Mouse (Mus musculus) heart, embryonic 14.5 days (tissue): ENCODE data around the gene Tmem144. TPM values are rescaled to one million over a fixed set of nuclear protein-coding genes. Genes with fewer than 3 reads are reported as not detected.

Experiments used
- ATAC-seq: fragments of 200-750 bp; cut with Nextera tagmentation; 2 replicates; pipeline ENCODE4 v1.8.0; 2017; ENCODE audit warnings: low read depth, moderate TSS enrichment; ENCODE audit not compliant: insufficient number of reproducible peaks, insufficient read depth, low FRiP score
- H3K27ac ChIP-seq, 2 experiments: fragments of 200-500 bp in 1 of 2; fragments of 300-500 bp in 1 of 2; sonication (generic) in 1 of 2; replicated peaks in 1 of 2; 2 replicates each; pipeline ENCODE4 v1.5.1; 2012 to 2014; ENCODE audit warnings: low read depth in 2 of 2, low read length in 2 of 2, control low read depth in 1 of 2, mild to moderate bottlenecking in 1 of 2, mixed read lengths in 1 of 2; ENCODE audit not compliant: control insufficient read depth in 1 of 2, insufficient read depth in 1 of 2
- H3K27me3 ChIP-seq: fragments of 300-500 bp; sonication (generic); 2 replicates; pipeline ENCODE4 v1.6.1; 2014; ENCODE audit warnings: mild to moderate bottlenecking, low read length, control low read depth; ENCODE audit not compliant: control insufficient read depth, insufficient read depth
- H3K36me3 ChIP-seq: fragments of 300-500 bp; sonication (generic); 2 replicates; pipeline ENCODE4 v1.6.1; 2014; ENCODE audit warnings: mild to moderate bottlenecking, control low read depth, low read length, mixed read lengths; ENCODE audit not compliant: control insufficient read depth, insufficient read depth
- H3K4me1 ChIP-seq, 2 experiments: fragments of 200-500 bp in 1 of 2; fragments of 300-500 bp in 1 of 2; sonication (generic) in 1 of 2; 2 replicates each; pipeline ENCODE4 v1.6.1; 2012 to 2014; ENCODE audit warnings: low read length in 2 of 2, control low read depth in 1 of 2, mixed read lengths in 1 of 2; ENCODE audit not compliant: control insufficient read depth in 2 of 2, insufficient read depth in 2 of 2
- H3K4me2 ChIP-seq: fragments of 300-500 bp; sonication (generic); 2 replicates; pipeline ENCODE4 v1.6.1; 2014; ENCODE audit warnings: mild to moderate bottlenecking, low read length
- H3K4me3 ChIP-seq, 2 experiments: fragments of 200-500 bp in 1 of 2; fragments of 300-500 bp in 1 of 2; sonication (generic) in 1 of 2; 2 replicates each; pipeline ENCODE4 v1.5.1; 2012 to 2014; ENCODE audit warnings: low read length in 2 of 2, mild to moderate bottlenecking in 2 of 2, control low read depth in 1 of 2, low read depth in 1 of 2, moderate library complexity in 1 of 2; ENCODE audit not compliant: control insufficient read depth in 1 of 2, insufficient read depth in 1 of 2
- H3K9ac ChIP-seq: fragments of 300-500 bp; sonication (generic); 2 replicates; pipeline ENCODE4 v1.6.1; 2014; ENCODE audit warnings: mild to moderate bottlenecking, low read length
- H3K9me3 ChIP-seq: fragments of 300-500 bp; sonication (generic); 2 replicates; pipeline ENCODE4 v1.6.1; 2016; ENCODE audit warnings: low read length, control low read depth; ENCODE audit not compliant: control insufficient read depth
- WGBS: fragments of 180-500 bp; shearing (Covaris S2); extraction: QIAGEN DNeasy Blood & Tissue Kit; methylation state at CpG from one replicate; pipeline ENCODE4 v1.1.7; 2014; 5-methylcytosine and 5-hydroxymethylcytosine counted together
- polyA plus RNA-seq: library from polyadenylated mRNA; unstranded; fragments of >200 nt; fragmentation: Nextera tagmentation; extraction: Ambion mirVana; gene quantifications from 2 replicates; pipeline ENCODE4 v1.2.1, GENCODE M21; 2014

The Tmem144 gene
- polyA plus RNA-seq, 1 experiment from 2014 or later: 16.2 TPM

- H3K27me3 ChIP-seq: no peaks in the 10 kb centered on the region
- H3K36me3 ChIP-seq: no peaks in the 10 kb centered on the region
- H3K9me3 ChIP-seq: no peaks in the 10 kb centered on the region
- H3K27ac ChIP-seq: no peak overlapping the region
- WGBS: 51% methylated on average over 2 of the region's 2 CpGs
- H3K4me1 ChIP-seq: peaks cover 13 to 27% of the 10 kb centered on the region in 2 experiments
- no peak overlapping the region for H3K9ac ChIP-seq
- no peak for ATAC-seq
- H3K4me3 ChIP-seq: no peak overlapping the region
- H3K4me2 ChIP-seq: no peak overlapping the region
These were observed 29.1 kb upstream of the Tmem144 start for GRCm38 (mm10) chr3:79881645-79882044.

- peak overlapping the region; percentile 3 to 16; a peak in 1 of 4 replicates for H3K4me3 ChIP-seq
- no peaks in the 10 kb centered on the region for H3K27me3 ChIP-seq
- ATAC-seq: no peak
- H3K4me2 ChIP-seq: peak overlapping the region; percentile 54
- H3K9ac ChIP-seq: peak overlapping the region; percentile 59; the same call in 1 of the 2 replicates
- no peaks in the 10 kb centered on the region for H3K9me3 ChIP-seq
- WGBS: 27% methylated on average over 9 of the region's 9 CpGs
- H3K36me3 ChIP-seq: no peaks in the 10 kb centered on the region
- H3K4me1 ChIP-seq: peaks cover 8 to 20% of the 10 kb centered on the region in 2 experiments
- peak overlapping the region; percentile 29 to 41; a peak in 2 of 4 replicates for H3K27ac ChIP-seq
These were observed 26.7 kb upstream of the Tmem144 start for GRCm38 (mm10) chr3:79879246-79879645.

- Histone ChIP-seq H3K9me3 (no peaks in the 10 kb centered on the region), H3K4me1 (peaks cover 6 to 15% of the 10 kb centered on the region in 2 experiments), H3K9ac (no peak overlapping the region), H3K4me3 (no peak overlapping the region), H3K36me3 (no peaks in the 10 kb centered on the region), H3K27ac (no peak overlapping the region), H3K27me3 (no peaks in the 10 kb centered on the region), H3K4me2 (0 out of 2 replicates have a peak overlapping the region, but pooled peaks have one; percentile 54)
- no peak for ATAC-seq
- WGBS: 72% methylated on average over 3 of the region's 3 CpGs
These were observed 25.8 kb upstream of the Tmem144 start for GRCm38 (mm10) chr3:79878350-79878749.

- Histone ChIP-seq H3K4me3 (no peak overlapping the region), H3K27me3 (no peaks in the 10 kb centered on the region), H3K4me1 (peaks cover 6 to 13% of the 10 kb centered on the region in 2 experiments), H3K36me3 (no peaks in the 10 kb centered on the region), H3K4me2 (no peak overlapping the region), H3K27ac (no peak overlapping the region), H3K9me3 (no peaks in the 10 kb centered on the region), H3K9ac (no peak overlapping the region)
- WGBS: 87% methylated on average over 5 of the region's 5 CpGs
- no peak for ATAC-seq
These were observed 22.9 kb upstream of the Tmem144 start for GRCm38 (mm10) chr3:79875471-79875870.

DNA sequence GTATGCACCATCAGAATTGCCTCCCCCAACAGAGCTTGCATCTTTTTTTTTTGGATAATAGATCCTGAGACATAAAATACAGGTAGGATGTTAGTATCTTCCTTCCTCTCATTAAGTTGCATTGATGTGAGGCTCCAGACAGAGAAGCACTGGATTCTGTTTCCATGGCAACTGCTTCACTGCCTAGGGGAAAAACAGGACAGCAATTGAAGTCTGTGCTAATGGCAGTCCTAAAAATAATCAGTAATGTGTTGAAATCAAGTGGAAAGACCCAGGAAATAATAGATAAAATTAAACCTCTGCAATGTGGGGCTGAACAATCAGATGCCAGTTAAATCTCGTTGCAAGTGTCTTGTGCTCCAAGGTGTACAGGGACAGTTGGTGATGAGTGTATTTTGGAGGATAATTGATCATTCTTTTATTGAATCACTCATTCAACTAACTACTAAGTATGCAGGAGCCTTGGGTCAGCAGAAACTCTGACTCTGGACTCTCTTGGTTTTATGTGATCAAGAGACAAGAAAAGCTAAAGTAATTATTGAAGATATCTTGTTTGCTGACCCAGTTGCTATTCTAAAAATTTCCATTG lies 14.6 kb upstream of the Tmem144 start:
- H3K27me3 ChIP-seq: no peaks in the 10 kb centered on the region
- ATAC-seq: no peak

DNA sequence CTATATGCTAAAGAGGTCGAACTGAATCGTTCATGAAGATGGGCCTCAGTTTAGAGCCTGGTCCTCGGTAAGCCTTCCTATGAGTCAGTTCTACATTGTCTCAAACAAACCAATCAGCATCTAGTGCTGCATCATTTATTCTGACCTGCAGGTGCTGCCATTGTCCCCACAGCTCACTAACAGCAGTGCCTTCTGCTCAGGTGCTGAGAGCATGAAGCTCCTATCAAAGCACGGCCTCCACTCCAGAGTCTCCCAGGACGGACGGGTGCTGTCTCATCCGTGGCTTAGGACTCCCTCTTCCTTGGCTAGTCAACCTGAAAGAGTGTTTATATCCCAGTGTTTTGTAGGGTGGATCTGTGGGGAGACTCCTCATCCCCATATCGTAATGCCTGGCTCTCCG lies 14.0 kb upstream of the Tmem144 start:
- Histone ChIP-seq H3K9ac (no peak overlapping the region), H3K4me2 (no peak overlapping the region), H3K27me3 (no peaks in the 10 kb centered on the region), H3K4me3 (no peak overlapping the region), H3K27ac (no peak overlapping the region), H3K4me1 (no peaks in the 10 kb centered on the region), H3K36me3 (no peaks in the 10 kb centered on the region), H3K9me3 (no peaks in the 10 kb centered on the region)
- WGBS: 79% methylated on average over 9 of the region's 9 CpGs
- no peak for ATAC-seq

More for the DNA sequence above, 14.6 kb upstream of the Tmem144 start:
- 36% methylated on average over 1 of the region's 1 CpGs for WGBS
- H3K4me1 ChIP-seq: no peaks in the 10 kb centered on the region
- H3K9me3 ChIP-seq: no peaks in the 10 kb centered on the region
- H3K9ac ChIP-seq: no peak overlapping the region
- no peak overlapping the region for H3K4me2 ChIP-seq
- H3K36me3 ChIP-seq: no peaks in the 10 kb centered on the region
- H3K4me3 ChIP-seq: no peak overlapping the region
- H3K27ac ChIP-seq: no peak overlapping the region

DNA sequence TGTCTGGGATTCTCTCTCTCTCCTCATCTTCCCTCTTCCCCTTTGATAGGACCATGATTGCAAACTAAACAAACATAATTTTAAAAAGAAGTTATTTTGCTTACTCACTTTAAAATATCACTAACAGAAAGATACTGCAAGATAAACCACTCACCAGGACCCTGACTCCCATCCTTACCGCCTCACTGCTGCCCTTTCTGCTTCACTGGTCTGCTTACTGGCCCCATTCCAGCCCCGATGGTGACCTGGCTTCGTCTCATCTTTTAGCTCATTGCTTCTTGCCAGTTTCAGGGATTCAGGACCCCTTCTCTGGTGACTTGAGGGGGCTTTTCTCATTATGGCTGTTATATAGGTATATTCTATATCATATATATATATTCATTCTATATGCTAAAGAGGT lies 13.5 kb upstream of the Tmem144 start:
- H3K4me2 ChIP-seq: no peak overlapping the region
- ATAC-seq: no peak
- H3K9ac ChIP-seq: no peak overlapping the region
- 79% methylated on average over 3 of the region's 3 CpGs for WGBS
- H3K4me1 ChIP-seq: no peaks in the 10 kb centered on the region
- H3K36me3 ChIP-seq: no peaks in the 10 kb centered on the region
- H3K27me3 ChIP-seq: no peaks in the 10 kb centered on the region
- H3K4me3 ChIP-seq: no peak overlapping the region
- no peaks in the 10 kb centered on the region for H3K9me3 ChIP-seq
- H3K27ac ChIP-seq: no peak overlapping the region

DNA sequence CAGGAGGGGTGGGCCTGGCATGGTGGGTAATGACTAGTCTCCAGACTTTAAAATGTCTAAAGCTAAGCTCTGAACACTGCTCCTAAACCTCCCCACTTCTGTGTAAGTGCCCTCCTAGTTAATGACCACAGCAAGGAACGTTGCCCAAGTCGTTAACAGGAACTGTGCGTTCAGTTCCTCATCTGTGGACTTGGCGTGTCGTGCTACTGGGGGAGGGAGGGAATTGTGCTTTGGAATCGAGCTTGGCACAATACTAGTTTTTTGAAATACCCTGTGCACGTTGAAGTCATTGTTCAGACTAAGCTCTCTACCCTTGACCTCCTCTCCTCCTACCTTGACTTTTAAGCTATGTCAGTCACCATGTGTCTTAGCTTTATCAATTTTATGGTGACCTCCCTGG lies 12.3 kb upstream of the Tmem144 start:
- no peak overlapping the region for H3K27ac ChIP-seq
- no peak overlapping the region for H3K4me3 ChIP-seq
- no peak overlapping the region for H3K4me2 ChIP-seq
- no peaks in the 10 kb centered on the region for H3K27me3 ChIP-seq
- H3K9me3 ChIP-seq: no peaks in the 10 kb centered on the region
- H3K4me1 ChIP-seq: no peaks in the 10 kb centered on the region
- H3K36me3 ChIP-seq: no peaks in the 10 kb centered on the region
- H3K9ac ChIP-seq: no peak overlapping the region
- no peak for ATAC-seq
- 73% methylated on average over 7 of the region's 7 CpGs for WGBS
